Mouse (Mus musculus): Measurements from ENCODE around the gene N4bp2l1. TPM values are rescaled to one million over a fixed set of nuclear protein-coding genes. Genes with fewer than 3 reads are reported as not detected.
"Not testable (repeated sequence)": the region's sequence is repeated elsewhere in the genome, so short reads cannot be mapped to it uniquely, and the experiment has no call there.

The N4bp2l1 gene
- polyA plus RNA-seq (2015; fragmentation: Nextera tagmentation; extraction: Ambion mirVana): 5.2 and 6.1 TPM in 2 replicates

GRCm38 (mm10) chr5:150597088-150597487 lies at the start of gene N4bp2l1:
Gene N4bp2l1, minus strand, starts transcription at chr5:150597188.
- no peak within 1 kb of the TSS for H3K9ac ChIP-seq
- H3K27me3 ChIP-seq: peaks cover 31% of the 10 kb centered on the region
- H3K4me1 ChIP-seq: peaks cover 21% of the 10 kb centered on the region
- no peak within 1 kb of the TSS for H3K4me3 ChIP-seq
- H3K9me3 ChIP-seq: no peaks in the 10 kb centered on the region
- no peak within 1 kb of the TSS for H3K4me2 ChIP-seq
- no peaks in the 10 kb centered on the region for H3K36me3 ChIP-seq
- no peak within 1 kb of the TSS for H3K27ac ChIP-seq
- no peak for ATAC-seq (ENCODE audit: insufficient number of reproducible peaks, low FRiP score, low TSS enrichment, low read depth)
- WGBS: 77% methylated on average over 7 of the region's 7 CpGs

DNA sequence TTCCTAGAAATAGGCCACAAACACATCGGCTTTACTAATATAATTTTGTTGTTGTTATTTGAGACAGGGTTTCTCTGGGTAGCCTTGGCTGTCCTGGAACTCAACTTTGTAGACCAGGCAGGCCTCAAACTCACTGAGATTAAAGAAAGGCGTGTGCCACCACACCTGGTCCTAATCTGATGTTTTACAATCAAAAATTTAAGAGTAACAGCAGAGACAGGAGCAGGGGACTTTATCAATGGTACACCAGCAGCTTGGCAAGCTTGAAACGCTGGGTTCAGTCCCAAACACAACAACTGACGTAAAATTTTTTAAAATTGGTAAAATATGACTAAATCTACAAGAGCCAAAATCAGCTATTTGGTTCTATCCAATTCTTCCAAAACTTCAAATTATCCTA lies 47.9 kb upstream of the N4bp2l1 start:
- H3K27me3 ChIP-seq: no peaks in the 10 kb centered on the region
- peaks cover 44% of the 10 kb centered on the region for H3K36me3 ChIP-seq
- WGBS: 77% methylated on average over 4 of the region's 4 CpGs
- H3K9ac ChIP-seq: no peak overlapping the region
- H3K4me3 ChIP-seq: no peak overlapping the region
- no peaks in the 10 kb centered on the region for H3K4me1 ChIP-seq
- H3K4me2 ChIP-seq: no peak overlapping the region
- H3K9me3 ChIP-seq: no peaks in the 10 kb centered on the region
- H3K27ac ChIP-seq: no peak overlapping the region
- ATAC-seq (ENCODE audit: insufficient number of reproducible peaks, low FRiP score, low TSS enrichment, low read depth): no peak

- H3K9ac ChIP-seq; H3K27ac ChIP-seq; H3K4me1 ChIP-seq; H3K9me3 ChIP-seq; H3K27me3 ChIP-seq; H3K4me3 ChIP-seq; H3K4me2 ChIP-seq; ATAC-seq (ENCODE audit: insufficient number of reproducible peaks, low FRiP score, low TSS enrichment, low read depth): not testable (repeated sequence)
- WGBS: 94% methylated on average over 4 of the region's 4 CpGs
- H3K36me3 ChIP-seq: peaks cover 33% of the 10 kb centered on the region
These were observed 46.4 kb upstream of the N4bp2l1 start for GRCm38 (mm10) chr5:150643390-150643789.

DNA sequence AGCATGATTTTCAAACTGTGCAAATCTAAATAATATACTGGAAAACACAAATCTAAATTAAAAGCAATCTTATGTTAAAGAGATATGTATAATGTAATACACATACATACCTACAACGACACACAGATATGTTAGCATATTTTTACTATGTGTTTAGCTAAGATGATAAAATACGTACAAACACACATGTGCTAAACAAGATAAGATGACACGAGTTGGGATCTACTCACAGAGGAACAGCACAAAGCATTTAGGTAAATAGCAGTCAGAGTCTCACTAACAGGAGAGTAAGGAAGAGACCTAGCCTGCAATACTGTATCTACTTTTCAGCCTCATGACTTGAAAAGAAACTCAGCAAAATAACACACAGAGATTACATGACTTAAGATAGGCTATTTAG lies 44.5 kb upstream of the N4bp2l1 start:
- H3K4me2 ChIP-seq: no peak overlapping the region
- no peaks in the 10 kb centered on the region for H3K4me1 ChIP-seq
- peaks cover 38% of the 10 kb centered on the region for H3K36me3 ChIP-seq
- 93% methylated on average over 3 of the region's 3 CpGs for WGBS
- H3K4me3 ChIP-seq: no peak overlapping the region
- no peak overlapping the region for H3K27ac ChIP-seq
- ATAC-seq (ENCODE audit: insufficient number of reproducible peaks, low FRiP score, low TSS enrichment, low read depth): no peak
- no peaks in the 10 kb centered on the region for H3K27me3 ChIP-seq
- no peak overlapping the region for H3K9ac ChIP-seq
- no peaks in the 10 kb centered on the region for H3K9me3 ChIP-seq

- no peak for ATAC-seq (ENCODE audit: insufficient number of reproducible peaks, low FRiP score, low TSS enrichment, low read depth)
- Histone ChIP-seq H3K36me3 (peaks cover 6% of the 10 kb centered on the region), H3K27ac (no peak overlapping the region), H3K9me3 (no peaks in the 10 kb centered on the region), H3K9ac (no peak overlapping the region), H3K4me1 (no peaks in the 10 kb centered on the region), H3K4me2 (no peak overlapping the region), H3K4me3 (no peak overlapping the region), H3K27me3 (no peaks in the 10 kb centered on the region)
- WGBS: 75% methylated on average over 2 of the region's 2 CpGs
These were observed 32.7 kb upstream of the N4bp2l1 start for GRCm38 (mm10) chr5:150629692-150630091.

- Histone ChIP-seq H3K27me3 (no peaks in the 10 kb centered on the region), H3K4me2 (no peak overlapping the region), H3K4me1 (no peaks in the 10 kb centered on the region), H3K4me3 (no peak overlapping the region), H3K36me3 (peaks cover 8% of the 10 kb centered on the region), H3K9me3 (no peaks in the 10 kb centered on the region), H3K9ac (no peak overlapping the region), H3K27ac (no peak overlapping the region)
- no peak for ATAC-seq (ENCODE audit: insufficient number of reproducible peaks, low FRiP score, low TSS enrichment, low read depth)
- WGBS: 75% methylated on average over 1 of the region's 1 CpGs
These were observed 32.3 kb upstream of the N4bp2l1 start for GRCm38 (mm10) chr5:150629272-150629671.

- Histone ChIP-seq H3K4me3 (no peak overlapping the region), H3K36me3 (0 out of 2 replicates have a peak, but pooled peaks cover 3% of the 10 kb centered on the region), H3K4me1 (0 out of 2 replicates have a peak, but pooled peaks cover 2% of the 10 kb centered on the region), H3K27me3 (no peaks in the 10 kb centered on the region), H3K4me2 (no peak overlapping the region), H3K9ac (no peak overlapping the region), H3K27ac (no peak overlapping the region), H3K9me3 (no peaks in the 10 kb centered on the region)
- ATAC-seq (ENCODE audit: insufficient number of reproducible peaks, low FRiP score, low TSS enrichment, low read depth): no peak
- WGBS: 80% methylated on average over 7 of the region's 7 CpGs
These were observed 28.5 kb upstream of the N4bp2l1 start for GRCm38 (mm10) chr5:150625528-150625927.

DNA sequence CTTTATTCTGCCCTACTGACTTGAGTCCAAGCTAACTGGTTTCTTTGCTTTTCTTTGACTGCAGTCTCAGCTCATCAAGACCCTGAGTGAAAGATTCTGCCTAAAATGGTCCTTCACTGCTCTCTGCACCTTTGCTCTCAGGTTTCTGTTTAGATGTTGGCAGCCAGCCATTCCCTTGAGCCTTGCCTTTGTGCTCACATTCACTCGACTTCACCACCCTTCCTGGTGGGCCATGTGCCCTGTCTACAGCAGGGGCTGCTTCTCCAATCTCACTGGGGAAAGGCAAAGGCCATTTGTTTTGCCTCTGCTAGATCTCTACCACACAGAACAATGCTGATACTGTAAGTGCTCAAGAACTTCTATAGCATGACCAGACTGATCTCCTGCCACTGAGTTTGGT lies 25.8 kb upstream of the N4bp2l1 start:
- Histone ChIP-seq H3K27ac (no peak overlapping the region), H3K27me3 (no peaks in the 10 kb centered on the region), H3K4me3 (no peak overlapping the region), H3K36me3 (0 out of 2 replicates have a peak, but pooled peaks cover 3% of the 10 kb centered on the region), H3K9me3 (no peaks in the 10 kb centered on the region), H3K4me1 (0 out of 2 replicates have a peak, but pooled peaks cover 2% of the 10 kb centered on the region), H3K4me2 (no peak overlapping the region), H3K9ac (no peak overlapping the region)
- no peak for ATAC-seq (ENCODE audit: insufficient number of reproducible peaks, low FRiP score, low TSS enrichment, low read depth)
- WGBS: 17% methylated on average over 1 of the region's 1 CpGs

- Histone ChIP-seq H3K4me2 (no peak overlapping the region), H3K9me3 (no peaks in the 10 kb centered on the region), H3K4me3 (no peak overlapping the region), H3K27me3 (no peaks in the 10 kb centered on the region), H3K9ac (no peak overlapping the region), H3K36me3 (0 out of 2 replicates have a peak, but pooled peaks cover 3% of the 10 kb centered on the region), H3K27ac (no peak overlapping the region), H3K4me1 (0 out of 2 replicates have a peak, but pooled peaks cover 2% of the 10 kb centered on the region)
- ATAC-seq (ENCODE audit: insufficient number of reproducible peaks, low FRiP score, low TSS enrichment, low read depth): no peak
- 85% methylated on average over 3 of the region's 3 CpGs for WGBS
These were observed 24.6 kb upstream of the N4bp2l1 start for GRCm38 (mm10) chr5:150621592-150621991.

GRCm38 (mm10) chr5:150620588-150621135 lies 23.7 kb upstream of the N4bp2l1 start:
- no peak overlapping the region for H3K9ac ChIP-seq
- H3K4me2 ChIP-seq: no peak overlapping the region
- H3K4me3 ChIP-seq: no peak overlapping the region
- no peak overlapping the region for H3K27ac ChIP-seq
- no peaks in the 10 kb centered on the region for H3K27me3 ChIP-seq
- 80% methylated on average over 7 of the region's 7 CpGs for WGBS
- no peak for ATAC-seq (ENCODE audit: insufficient number of reproducible peaks, low FRiP score, low TSS enrichment, low read depth)
- 0 out of 2 replicates have a peak, but pooled peaks cover 3% of the 10 kb centered on the region for H3K36me3 ChIP-seq
- H3K9me3 ChIP-seq: no peaks in the 10 kb centered on the region
- 0 out of 2 replicates have a peak, but pooled peaks cover 2% of the 10 kb centered on the region for H3K4me1 ChIP-seq

DNA sequence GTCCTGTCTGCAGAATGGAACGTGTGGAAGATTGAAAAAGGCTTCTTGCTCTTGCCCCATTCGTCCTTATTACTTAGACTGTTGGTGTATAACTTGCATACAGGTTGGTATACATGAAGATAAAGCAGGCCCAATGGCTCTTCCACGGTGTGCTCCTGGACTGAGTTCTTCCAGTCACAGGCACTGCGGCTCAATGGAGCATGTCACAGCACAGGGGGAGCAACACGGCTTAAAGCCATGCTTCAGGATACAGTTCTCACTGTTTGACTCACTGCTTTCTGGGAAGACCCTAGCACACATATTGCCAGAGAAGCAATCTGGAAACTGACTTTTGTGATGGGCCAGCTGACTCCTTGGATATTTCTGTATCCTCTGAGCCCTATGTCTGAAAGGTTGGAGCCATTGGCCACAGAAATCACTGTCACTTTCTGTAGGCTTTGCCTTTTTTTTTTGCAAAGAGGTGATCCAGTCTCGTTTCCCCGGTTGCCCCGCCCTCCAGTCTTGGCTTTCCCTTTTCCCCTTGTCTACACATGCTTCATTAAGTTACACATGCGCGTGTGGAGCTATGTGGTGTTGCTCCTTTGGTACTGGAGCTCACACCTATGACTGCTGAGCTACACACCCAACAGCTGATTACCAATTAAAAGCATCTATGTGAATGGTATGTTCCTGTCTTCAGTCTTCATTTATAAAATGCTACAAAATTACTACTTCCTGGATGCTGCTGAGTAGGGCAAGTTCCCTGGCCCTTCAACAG lies 21.8 kb upstream of the N4bp2l1 start:
- no peaks in the 10 kb centered on the region for H3K36me3 ChIP-seq

GRCm38 (mm10) chr5:150616731-150617130 lies 19.7 kb upstream of the N4bp2l1 start:
- Histone ChIP-seq H3K9me3 (no peaks in the 10 kb centered on the region), H3K27me3 (no peaks in the 10 kb centered on the region), H3K36me3 (no peaks in the 10 kb centered on the region), H3K9ac (no peak overlapping the region), H3K4me1 (no peaks in the 10 kb centered on the region), H3K4me3 (no peak overlapping the region), H3K27ac (no peak overlapping the region), H3K4me2 (no peak overlapping the region)
- no peak for ATAC-seq (ENCODE audit: insufficient number of reproducible peaks, low FRiP score, low TSS enrichment, low read depth)
- WGBS: 69% methylated on average over 3 of the region's 3 CpGs

More for the DNA sequence above, 21.8 kb upstream of the N4bp2l1 start:
- Histone ChIP-seq H3K27me3 (no peaks in the 10 kb centered on the region), H3K4me2 (no peak overlapping the region), H3K4me1 (0 out of 2 replicates have a peak, but pooled peaks cover 2% of the 10 kb centered on the region), H3K27ac (no peak overlapping the region), H3K4me3 (no peak overlapping the region), H3K9me3 (no peaks in the 10 kb centered on the region), H3K9ac (no peak overlapping the region)
- 85% methylated on average over 10 of the region's 10 CpGs for WGBS
- no peak for ATAC-seq (ENCODE audit: insufficient number of reproducible peaks, low FRiP score, low TSS enrichment, low read depth)
